Mouse (Mus musculus) spleen, postnatal 0 days (tissue): ENCODE results near the gene Scgb1c1. TPM values are rescaled to one million over a fixed set of nuclear protein-coding genes. Genes with fewer than 3 reads are reported as not detected.

Experiments
- polyA plus RNA-seq: library from polyadenylated mRNA; unstranded; fragments of >200 nt; fragmentation: Nextera tagmentation; extraction: Ambion mirVana; gene quantifications from 2 replicates; pipeline ENCODE4 v1.2.1, GENCODE M21; 2015

Gene Scgb1c1
- not detected in 2 replicates for polyA plus RNA-seq

GRCm38 (mm10) chr7:140844905-140845665 lies at the start of gene Scgb1c1:
Scgb1c1 (plus strand) TSS chr7:140845547.

GRCm38 (mm10) chr7:140821653-140822329 lies 23.6 kb upstream of the Scgb1c1 start, which contains the start of gene Zfp941:
Zfp941 (minus strand) TSS chr7:140822178.

GRCm38 (mm10) chr7:140834968-140835757 lies 10.2 kb upstream of the Scgb1c1 start, which contains the start of gene Urah:
Urah (plus strand) TSS chr7:140835018.

GRCm38 (mm10) chr7:140847755-140848580 lies 2.6 kb downstream of the Scgb1c1 start, which contains the start of gene Odf3:
Odf3 (plus strand) TSS chr7:140847805.

GRCm38 (mm10) chr7:140855860-140856784 lies 10.8 kb downstream of the Scgb1c1 start, which contains the start of gene Gm45785:
Gm45785 (minus strand) TSS chr7:140856331.

GRCm38 (mm10) chr7:140856785-140857549 lies 11.6 kb downstream of the Scgb1c1 start, which contains the start of gene Ric8a:
Ric8a (plus strand) TSS chr7:140856957.

GRCm38 (mm10) chr7:140857550-140858505 lies 12.5 kb downstream of the Scgb1c1 start, which contains the start of gene Bet1l:
Bet1l (minus strand) TSS chr7:140857577.

GRCm38 (mm10) chr7:140881696-140882468 lies 36.5 kb downstream of the Scgb1c1 start, which contains the start of the genes Psmd13 and Sirt3:
Psmd13 (plus strand) TSS chr7:140881968.
Sirt3 (minus strand) TSS chr7:140882309.

Other genes with a start within 250 kb of the Scgb1c1 start
- 0.01 TPM in 2 replicates for gene Olfr46, start 244.3 kb upstream of the Scgb1c1 start, polyA plus RNA-seq
- not detected in 2 replicates for gene Olfr61, start 216.6 kb upstream of the Scgb1c1 start, polyA plus RNA-seq
- gene Olfr53, start 199.1 kb upstream of the Scgb1c1 start, polyA plus RNA-seq = not detected in 2 replicates
- gene Olfr539, start 185.6 kb upstream of the Scgb1c1 start, polyA plus RNA-seq = not detected in 2 replicates
- gene Olfr45, start 163.6 kb upstream of the Scgb1c1 start, polyA plus RNA-seq = not detected in 2 replicates
- gene Olfr541, start 148.3 kb upstream of the Scgb1c1 start, polyA plus RNA-seq = not detected in 2 replicates
- gene Cyp2e1, start 81.8 kb upstream of the Scgb1c1 start, polyA plus RNA-seq = 0.19 and 0.23 TPM in 2 replicates
- gene Syce1, start 57.7 kb upstream of the Scgb1c1 start, polyA plus RNA-seq = 0.16 TPM in 1 of 2 replicates, not detected in the other
- 0.13 TPM in 2 replicates for gene Zfp941, start 23.4 kb upstream of the Scgb1c1 start, polyA plus RNA-seq
- 0.18 TPM in 1 of 2 replicates, not detected in the other for gene Urah, start 10.5 kb upstream of the Scgb1c1 start, polyA plus RNA-seq
- 0.12 and 0.16 TPM in 2 replicates for gene Odf3, start 2.3 kb downstream of the Scgb1c1 start, polyA plus RNA-seq
- not detected in 2 replicates for gene Gm45785, start 10.8 kb downstream of the Scgb1c1 start, polyA plus RNA-seq
- 31.8 and 36.1 TPM in 2 replicates for gene Ric8a, start 11.4 kb downstream of the Scgb1c1 start, polyA plus RNA-seq
- 32.7 and 38.1 TPM in 2 replicates for gene Bet1l, start 12.0 kb downstream of the Scgb1c1 start, polyA plus RNA-seq
- 159 and 163 TPM in 2 replicates for gene Psmd13, start 36.4 kb downstream of the Scgb1c1 start, polyA plus RNA-seq
- gene Sirt3, start 36.8 kb downstream of the Scgb1c1 start, polyA plus RNA-seq = 21.7 and 24.0 TPM in 2 replicates
- 0.55 and 1.2 TPM in 2 replicates for gene Cox8b, start 54.9 kb downstream of the Scgb1c1 start, polyA plus RNA-seq
- 0.08 TPM in 2 replicates for gene Nlrp6, start 75.4 kb downstream of the Scgb1c1 start, polyA plus RNA-seq
- gene Pgghg, start 95.8 kb downstream of the Scgb1c1 start, polyA plus RNA-seq = 6.2 and 8.2 TPM in 2 replicates
- 0.97 and 1.4 TPM in 2 replicates for gene Ifitm5, start 104.7 kb downstream of the Scgb1c1 start, polyA plus RNA-seq
- gene Gm45717, start 110.4 kb downstream of the Scgb1c1 start, polyA plus RNA-seq = 0.40 TPM in 1 of 2 replicates, not detected in the other
- 630 and 797 TPM in 2 replicates for gene Ifitm2, start 110.4 kb downstream of the Scgb1c1 start, polyA plus RNA-seq
- gene Ifitm1, start 121.7 kb downstream of the Scgb1c1 start, polyA plus RNA-seq = 143 and 182 TPM in 2 replicates
- gene Ifitm3, start 165.2 kb downstream of the Scgb1c1 start, polyA plus RNA-seq = 384 and 520 TPM in 2 replicates
- gene Ifitm6, start 172.4 kb downstream of the Scgb1c1 start, polyA plus RNA-seq = 94.2 and 145 TPM in 2 replicates
- not detected in 2 replicates for gene Gm17387, start 183.6 kb downstream of the Scgb1c1 start, polyA plus RNA-seq
- gene B4galnt4, start 215.6 kb downstream of the Scgb1c1 start, polyA plus RNA-seq = 0.29 and 0.49 TPM in 2 replicates
- 2.2 and 3.6 TPM in 2 replicates for gene Pkp3, start 232.7 kb downstream of the Scgb1c1 start, polyA plus RNA-seq